Mouse (Mus musculus) spleen, postnatal 4 days (tissue): ENCODE results near the gene Agap3.
A peak's percentile ranks its signal among the peaks of the same experiment; 100 is the strongest.

Source experiments
- DNase-seq, 2 experiments: peaks; one replicate each; pipeline ENCODE4 v3.0.0; 2022; ENCODE audit warnings: low spot score in 2 of 2

Gene Agap3

DNA sequence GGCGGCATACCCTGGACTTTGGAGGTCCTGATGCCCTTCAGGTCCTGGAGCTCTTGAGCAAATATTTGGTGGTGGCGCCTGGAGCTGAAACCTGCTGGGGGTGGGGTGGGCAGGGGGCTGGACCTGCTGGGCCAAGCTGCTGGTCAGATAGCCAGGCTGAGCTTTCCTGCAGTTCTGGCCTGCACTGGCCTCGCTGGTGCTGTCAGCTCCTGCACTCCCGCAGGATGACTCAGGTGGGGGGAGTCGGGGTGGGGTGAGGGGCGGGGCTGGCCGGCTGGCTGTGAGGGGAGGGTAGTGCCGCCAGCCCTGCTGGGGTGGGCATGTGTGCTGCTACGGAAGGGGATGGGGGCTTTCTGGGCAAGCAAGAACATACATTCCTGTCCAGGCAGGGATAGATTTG lies 23.4 kb upstream of the Agap3 start:
- no peak for DNase-seq

- no peak for DNase-seq
Measured at GRCm38 (mm10) chr5:24433993-24434392, 18.0 kb upstream of the Agap3 start.

- no peak for DNase-seq
Measured at GRCm38 (mm10) chr5:24441187-24441586, 10.8 kb upstream of the Agap3 start.

GRCm38 (mm10) chr5:24442029-24442428 lies 9.9 kb upstream of the Agap3 start:
- DNase-seq: no peak

GRCm38 (mm10) chr5:24443204-24443603 lies 8.8 kb upstream of the Agap3 start:
- DNase-seq: peak in 1 of 2 experiments; percentile 59

- DNase-seq: peak in 1 of 2 experiments; percentile 67
Measured at GRCm38 (mm10) chr5:24443927-24444326, 8.1 kb upstream of the Agap3 start.

- peak; percentile 92 to 97 for DNase-seq
Measured at GRCm38 (mm10) chr5:24444746-24445427, 7.1 kb upstream of the Agap3 start, which contains the start of gene Fastk. TSS of gene Fastk (minus strand) at chr5:24445287.

DNA sequence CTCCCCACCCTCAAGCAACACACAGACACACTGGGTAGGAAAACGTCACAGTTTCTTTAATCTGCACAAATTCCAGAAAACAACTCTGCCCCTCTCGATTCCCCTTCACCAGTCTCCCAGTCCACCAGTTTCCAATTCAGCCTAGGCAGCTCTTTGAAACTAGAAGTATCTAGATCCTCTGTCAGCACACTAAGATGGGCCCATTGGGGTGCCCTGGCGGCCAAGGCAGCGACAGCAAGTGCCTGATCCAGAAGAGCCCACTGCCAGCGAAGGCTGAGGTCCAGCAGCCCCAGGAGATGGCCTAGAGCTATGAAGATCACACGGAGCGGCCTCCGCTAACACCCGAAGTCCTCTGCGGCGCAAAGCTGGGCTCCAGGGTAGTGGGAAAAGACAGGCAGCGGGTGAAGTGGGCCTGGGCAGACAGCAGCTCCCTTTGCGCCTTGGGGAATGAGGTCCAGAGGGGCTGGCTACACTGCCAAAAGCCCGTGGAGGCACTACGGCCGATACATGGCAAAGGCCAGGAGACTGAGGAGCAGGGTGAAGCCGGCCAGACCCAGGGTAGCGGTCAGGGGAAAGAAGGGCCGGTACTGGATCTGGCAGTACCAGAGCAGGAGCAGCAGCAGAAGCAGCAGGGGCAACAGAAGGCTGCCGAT lies 6.4 kb upstream of the Agap3 start:
- no peak for DNase-seq

DNA sequence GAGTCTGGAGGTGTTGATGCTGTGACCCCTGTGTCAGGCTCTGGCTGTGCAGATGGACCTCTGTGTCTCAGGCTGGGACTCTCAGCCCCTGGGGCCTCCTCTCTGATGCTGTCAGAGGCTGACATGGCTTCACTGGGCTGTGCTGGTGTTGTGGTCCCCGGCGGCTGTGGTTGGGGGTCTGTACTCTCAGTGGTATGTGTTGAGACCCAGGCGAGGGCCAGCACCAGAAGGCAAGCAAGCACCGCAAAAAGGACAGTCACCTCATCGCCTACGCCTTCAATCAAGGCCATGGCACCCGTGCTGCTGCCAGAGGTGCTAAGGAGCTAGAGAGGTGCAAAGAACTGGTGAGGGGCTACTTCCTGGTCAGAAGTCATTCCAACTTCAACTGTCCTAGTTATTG lies 5.3 kb upstream of the Agap3 start:
- DNase-seq: peak in 1 of 2 experiments; percentile 64

GRCm38 (mm10) chr5:24447624-24448298 lies 4.2 kb upstream of the Agap3 start, which contains the start of gene Tmub1:
TSS of gene Tmub1 (minus strand) at chr5:24447854.
- DNase-seq: peak; percentile 80 to 88

DNA sequence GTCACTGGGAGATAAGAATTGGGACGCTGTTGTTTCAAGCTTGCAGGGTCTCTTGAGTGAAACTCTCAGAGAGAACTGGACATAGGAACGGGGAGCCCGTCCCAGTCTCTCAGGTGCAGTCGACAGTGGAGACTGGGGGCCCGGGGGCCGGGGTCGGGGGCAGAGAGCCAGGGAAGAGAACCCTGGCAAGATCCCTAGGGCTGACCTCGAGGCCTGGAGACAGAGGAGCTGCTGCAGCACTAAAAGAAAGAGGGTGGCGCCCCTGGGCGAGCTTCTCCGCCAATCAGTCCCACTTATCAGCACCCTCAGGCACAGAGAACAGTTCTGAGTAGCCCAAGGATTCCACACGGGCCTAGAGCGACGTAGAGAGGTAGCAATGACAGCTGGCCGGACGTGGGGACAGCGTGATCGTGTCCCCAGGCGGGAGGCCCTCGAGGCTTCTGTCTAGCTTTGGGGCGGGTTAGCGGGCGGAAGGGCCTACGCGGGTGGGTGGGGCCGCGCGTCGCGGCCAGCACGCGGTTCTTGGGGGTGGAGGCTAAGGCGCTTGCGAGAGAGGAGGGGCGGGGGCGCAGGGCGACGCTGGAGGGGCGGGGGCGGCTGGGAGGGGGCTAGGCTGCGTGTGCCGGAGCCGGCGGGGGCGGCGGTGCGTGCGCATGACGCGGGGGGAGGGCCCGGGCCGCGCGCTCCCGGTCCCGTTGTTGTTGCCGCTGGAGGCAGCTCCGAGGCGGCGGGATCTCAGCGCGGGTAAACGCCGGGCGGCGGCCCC lies 530 bp upstream of the Agap3 start:
- peak; percentile 78 to 88 for DNase-seq

GRCm38 (mm10) chr5:24452691-24453233 lies 785 bp downstream of the Agap3 start:
- peak; percentile 48 to 79 for DNase-seq

DNA sequence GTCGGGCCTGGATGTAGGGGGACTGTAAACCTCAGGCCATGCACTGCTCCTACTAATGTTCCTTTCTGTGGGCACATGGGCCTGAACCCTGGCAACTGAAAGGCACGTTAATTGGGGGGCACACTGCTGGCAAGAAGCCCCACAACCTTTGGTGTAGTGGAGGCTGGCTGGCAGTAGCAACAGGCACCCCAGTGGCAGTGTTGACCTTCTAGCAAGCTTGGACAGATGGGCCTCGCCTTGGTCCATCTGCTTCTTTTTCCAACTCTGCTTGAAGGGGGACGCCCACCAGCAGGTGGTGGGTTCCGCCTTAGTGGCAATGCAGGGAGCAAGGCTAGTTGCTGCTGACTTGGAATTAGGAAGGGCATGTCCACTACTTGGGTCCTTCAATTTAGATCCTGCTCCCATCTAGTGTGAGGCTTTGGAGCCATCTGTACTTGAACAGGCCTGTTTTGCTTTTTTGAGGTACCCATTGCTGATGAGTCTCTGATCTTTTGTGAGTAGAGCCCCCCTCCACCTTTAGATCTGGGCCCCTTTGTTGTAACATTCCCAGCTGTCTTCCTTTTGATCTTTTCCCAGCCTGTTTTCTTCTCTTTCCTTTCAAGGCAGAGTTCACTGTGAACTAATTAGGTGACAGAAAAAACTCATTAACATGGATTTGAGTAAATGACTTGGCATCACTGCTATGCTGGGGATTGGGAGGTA lies 1.5 kb downstream of the Agap3 start:
- peak in 1 of 2 experiments; percentile 63 for DNase-seq

- no peak for DNase-seq
Measured at GRCm38 (mm10) chr5:24453985-24454303, 2.0 kb downstream of the Agap3 start.

GRCm38 (mm10) chr5:24455076-24455475 lies 3.1 kb downstream of the Agap3 start:
- no peak for DNase-seq

GRCm38 (mm10) chr5:24455613-24456012 lies 3.6 kb downstream of the Agap3 start:
- no peak for DNase-seq

DNA sequence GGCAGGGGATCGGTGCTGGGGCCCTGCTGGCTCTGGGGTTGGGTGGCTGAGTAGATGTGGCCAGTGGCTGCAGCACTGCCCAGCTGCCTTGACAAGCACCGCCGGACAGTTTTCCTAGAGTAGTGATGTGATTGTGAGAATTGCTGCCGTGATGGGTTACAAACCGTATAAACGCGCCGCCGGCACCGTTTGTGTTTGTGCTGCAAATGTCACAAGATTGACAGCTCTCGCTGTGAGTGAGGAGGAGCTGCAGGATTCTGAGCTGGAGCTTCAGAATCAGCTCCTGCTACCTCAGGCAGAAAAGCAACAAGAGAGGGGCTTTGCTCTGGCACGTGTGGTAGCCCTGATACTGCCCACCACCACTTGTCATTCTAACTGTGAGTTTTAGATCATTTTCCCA lies 14.8 kb downstream of the Agap3 start:
- DNase-seq: no peak

DNA sequence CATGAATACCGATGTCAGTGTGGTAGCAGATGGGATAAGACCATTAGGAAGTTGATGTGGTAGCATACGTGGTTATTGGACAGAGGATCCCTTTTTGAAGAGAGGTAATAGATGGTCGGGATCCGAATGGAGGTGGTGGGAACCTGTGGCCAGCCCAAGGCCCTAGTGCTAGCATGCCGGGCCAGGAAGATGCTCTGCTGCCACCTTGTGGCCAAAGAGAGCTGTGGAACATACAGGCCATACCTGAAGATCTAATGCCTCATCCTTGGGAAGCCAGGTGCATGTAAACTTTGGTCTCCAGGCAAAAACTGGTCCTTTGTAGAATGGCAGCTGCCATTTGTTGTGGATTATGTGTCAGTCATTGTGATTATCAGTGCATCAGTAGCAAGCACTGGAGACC lies 18.6 kb downstream of the Agap3 start:
- peak; percentile 69 to 88 for DNase-seq

DNA sequence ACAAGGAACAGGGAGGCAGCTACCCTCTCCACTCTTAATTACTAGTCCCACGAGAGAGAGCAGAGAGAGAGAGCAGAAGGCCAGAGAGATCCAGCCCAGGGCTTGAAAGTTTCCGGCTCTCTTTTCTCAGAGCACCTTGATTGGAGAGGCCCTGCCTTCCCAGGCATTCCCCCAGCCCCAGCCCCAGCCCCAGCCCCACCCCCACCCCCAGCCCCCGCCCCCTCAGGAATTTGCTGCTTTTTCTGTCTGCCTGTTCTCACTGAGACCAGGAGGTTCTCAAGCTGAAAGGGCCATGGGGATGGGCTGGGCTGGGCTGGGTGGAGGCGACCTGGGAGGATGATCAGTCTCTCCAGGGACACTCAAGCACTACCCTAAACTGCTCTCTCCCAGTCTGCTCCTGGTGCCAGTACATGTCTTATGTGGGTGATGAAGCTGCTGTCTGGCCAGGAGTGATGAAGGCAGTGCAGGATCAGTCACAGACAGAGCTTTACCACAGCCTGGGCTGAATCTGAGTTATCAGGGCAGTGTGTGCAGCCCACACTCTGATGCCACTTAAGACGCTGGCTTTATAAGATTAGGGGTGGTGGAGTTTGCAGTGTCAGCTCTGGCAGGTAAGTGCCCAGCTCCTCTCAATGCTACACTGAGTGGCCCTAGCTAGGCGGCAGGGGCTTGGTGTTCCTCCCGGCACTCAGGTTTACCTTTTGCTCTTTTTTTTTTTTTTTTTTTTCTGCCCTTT lies 21.1 kb downstream of the Agap3 start:
- no peak for DNase-seq

DNA sequence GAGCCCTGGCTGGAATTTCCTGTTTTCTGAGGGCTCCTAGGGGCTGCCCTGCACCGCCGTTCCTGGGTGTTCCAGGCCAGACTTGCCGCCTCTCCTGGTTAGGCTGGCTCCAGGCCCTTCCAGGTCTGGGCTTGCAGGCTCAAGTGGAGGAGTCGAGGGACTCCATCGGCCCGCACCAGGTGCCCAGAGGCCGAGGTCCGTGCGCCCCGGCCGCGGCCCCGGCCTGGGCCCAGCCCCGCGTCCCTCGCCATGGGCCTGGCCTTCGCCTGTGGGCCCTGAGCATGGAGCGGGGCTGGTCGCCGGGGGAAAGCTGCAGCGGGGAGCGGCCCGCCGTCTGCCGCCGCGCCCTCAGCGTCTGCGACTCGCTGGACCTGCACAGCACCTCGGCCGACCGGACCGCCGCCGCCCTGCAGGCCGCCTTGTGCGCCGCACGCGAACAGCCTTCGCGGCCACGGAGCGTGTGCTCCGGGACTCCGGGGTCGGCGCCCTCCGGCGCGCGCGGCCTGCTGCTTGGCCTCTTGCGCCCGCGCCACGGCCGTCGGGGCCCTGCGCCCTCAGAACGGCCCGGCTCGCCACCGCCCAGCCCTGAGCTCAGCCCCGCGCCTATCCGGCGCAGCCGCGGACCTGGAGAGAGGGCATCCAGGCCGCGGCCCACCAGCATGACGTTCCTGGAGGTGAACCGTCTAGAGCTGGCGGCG lies 22.2 kb downstream of the Agap3 start:
- DNase-seq: no peak
